Mouse (Mus musculus) cerebellum, adult 18-20 months (tissue): ENCODE data around the gene Tnfsfm13.

Source experiments
- DNase-seq, 2 experiments: peaks; one replicate each; pipeline ENCODE4 v3.0.0; 2021

Tnfsfm13 gene

DNA sequence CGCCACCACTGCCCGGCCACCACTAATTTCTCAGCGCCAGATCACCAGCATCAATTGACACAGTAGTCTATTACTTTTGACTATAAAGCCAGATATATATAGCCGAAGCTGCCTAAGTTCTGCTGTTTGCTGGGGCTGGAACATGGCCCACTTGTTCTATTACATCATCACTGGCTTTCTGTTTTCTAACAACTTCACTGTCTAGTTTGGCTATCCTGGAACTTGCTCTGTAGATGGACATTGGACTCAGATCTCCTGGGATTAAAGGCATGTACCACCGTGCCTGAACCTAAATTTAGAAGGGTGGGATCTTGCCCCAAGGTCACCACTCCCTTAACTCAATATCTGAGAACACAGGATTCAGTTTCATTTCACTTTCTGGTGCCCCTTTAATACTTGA lies 50.0 kb downstream of the Tnfsfm13 start:
- DNase-seq = no peak

- DNase-seq = no peak
These were observed 60.4 kb downstream of the Tnfsfm13 start for GRCm38 (mm10) chr11:69635471-69635870.

DNA sequence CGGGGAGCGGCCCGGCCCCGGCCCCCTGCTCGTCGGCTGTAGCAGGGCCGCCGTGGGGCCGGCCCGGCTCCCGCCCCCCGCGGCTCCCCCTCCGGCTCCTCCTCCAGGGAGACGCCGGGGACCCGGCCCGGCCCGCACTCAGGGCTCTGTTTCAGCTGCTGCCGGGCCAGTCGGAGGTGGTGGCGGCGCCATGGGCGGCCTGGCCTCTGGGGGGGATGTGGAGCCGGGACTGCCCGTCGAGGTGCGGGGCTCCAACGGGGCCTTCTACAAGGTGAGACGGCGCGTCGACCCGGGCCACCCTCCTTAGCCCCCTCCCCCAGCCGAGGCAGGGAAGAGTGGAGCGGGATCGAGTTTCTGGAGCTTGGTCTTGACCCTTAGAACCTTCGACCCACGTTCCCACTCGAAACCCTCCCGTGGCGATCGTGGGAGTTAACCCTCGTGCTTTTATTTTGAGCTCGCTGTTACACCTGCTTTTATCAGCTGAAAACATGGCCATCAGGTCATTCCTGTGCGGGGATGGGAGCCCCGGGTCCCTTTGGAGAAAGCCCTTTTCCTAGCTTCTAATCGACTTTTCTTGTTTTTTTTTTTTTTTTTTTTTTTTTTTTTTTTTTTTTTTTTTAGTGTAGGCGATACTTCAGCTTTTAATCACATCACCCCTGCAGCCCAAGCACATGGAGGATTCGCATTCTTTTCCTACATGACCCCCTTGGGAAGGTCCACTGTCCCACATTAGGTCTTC lies 62.6 kb downstream of the Tnfsfm13 start:
- peak in 1 of 2 experiments; percentile 56 for DNase-seq
